Mouse (Mus musculus) C2C12 (cell line): ENCODE results near the gene Gdap1l1. TPM values are rescaled to one million over a fixed set of nuclear protein-coding genes. Genes with fewer than 3 reads are reported as not detected.
"Not testable (repeated sequence)": the region's sequence is repeated elsewhere in the genome, so short reads cannot be mapped to it uniquely, and the experiment has no call there.

Experiments used
- H3K27me3 ChIP-seq: one replicate; pipeline ENCODE4 v1.6.1; 2011; ENCODE audit not compliant: control insufficient read depth, insufficient read depth, insufficient read length
- H3K36me3 ChIP-seq: one replicate; pipeline ENCODE4 v1.6.1; 2011; ENCODE audit not compliant: control insufficient read depth, insufficient read depth
- H3K4me3 ChIP-seq: one replicate; pipeline ENCODE4 v1.5.1; 2011; ENCODE audit warnings: mild to moderate bottlenecking, control low read depth; ENCODE audit not compliant: poor library complexity, insufficient read depth, severe bottlenecking
- H3K79me2 ChIP-seq: one replicate; pipeline ENCODE4 v1.6.1; 2011; ENCODE audit not compliant: control insufficient read depth, insufficient read depth
- H3K79me3 ChIP-seq: one replicate; pipeline ENCODE4 v1.6.1; 2011; ENCODE audit warnings: low read depth, control low read depth
- H3ac ChIP-seq: one replicate; pipeline ENCODE3; 2011; ENCODE audit warnings: low read depth; ENCODE audit not compliant: control insufficient read depth, insufficient read length
- CEBPB ChIP-seq: IDR thresholded peaks from one replicate; pipeline ENCODE4 v1.6.1; 2011; ENCODE audit warnings: low read depth, mild to moderate bottlenecking, control low read depth, moderate library complexity
- CTCF ChIP-seq: IDR thresholded peaks from one replicate; pipeline ENCODE4 v1.5.1; 2011; ENCODE audit not compliant: control insufficient read depth, insufficient read depth, insufficient read length
- FOSL1 ChIP-seq: IDR thresholded peaks from one replicate; pipeline ENCODE4 v1.8.0; 2011; ENCODE audit warnings: mild to moderate bottlenecking, low read length; ENCODE audit not compliant: poor library complexity, insufficient read depth, severe bottlenecking
- MAX ChIP-seq: IDR thresholded peaks from one replicate; pipeline ENCODE4 v1.6.1; 2011; ENCODE audit warnings: mild to moderate bottlenecking, control low read depth
- MYOD1 ChIP-seq: IDR thresholded peaks from one replicate; pipeline ENCODE4 v1.6.1; 2011; ENCODE audit warnings: low read depth; ENCODE audit not compliant: control insufficient read depth, insufficient read length
- MYOG ChIP-seq: IDR thresholded peaks from one replicate; pipeline ENCODE4 v1.6.1; 2011; ENCODE audit not compliant: control insufficient read depth, insufficient read length; ENCODE audit errors: extremely low read depth
- USF1 ChIP-seq: IDR thresholded peaks from one replicate; pipeline ENCODE4 v1.6.1; 2011; ENCODE audit warnings: low read depth, mild to moderate bottlenecking, control low read depth, moderate library complexity
- polyA plus RNA-seq: library from polyadenylated mRNA; unstranded; fragments of >200 nt; fragmentation: generic; extraction: Trizol; gene quantifications from one replicate; pipeline ENCODE4 v1.2.1, GENCODE M21; 2012; ENCODE audit warnings: missing spikeins

Gdap1l1 gene
- polyA plus RNA-seq, 1 experiment, result 0.19 TPM

- Histone ChIP-seq H3K36me3 (no peaks in the 10 kb centered on the region), H3K4me3 (no peak overlapping the region), H3ac (no peak overlapping the region), H3K79me3 (no peaks in the 10 kb centered on the region), H3K79me2 (no peaks in the 10 kb centered on the region), H3K27me3 (peaks cover 40% of the 10 kb centered on the region)
- TF ChIP-seq CEBPB (no peak), USF1 (no peak), MYOG (no peak), MAX (no peak), CTCF (no peak), MYOD1 (no peak), FOSL1 (no peak)
Observed at GRCm38 (mm10) chr2:163458539-163459265, 20.4 kb downstream of the Gdap1l1 start.

GRCm38 (mm10) chr2:163459380-163459779 is 21.1 kb downstream of the Gdap1l1 start:
- Histone ChIP-seq H3K27me3 (peaks cover 36% of the 10 kb centered on the region), H3K79me2 (no peaks in the 10 kb centered on the region), H3K36me3 (no peaks in the 10 kb centered on the region), H3ac (no peak overlapping the region), H3K4me3 (no peak overlapping the region), H3K79me3 (no peaks in the 10 kb centered on the region)
- TF ChIP-seq CTCF, result no peak
- no peak for TF ChIP-seq MAX
- no peak for TF ChIP-seq FOSL1
- TF ChIP-seq MYOG, result no peak
- TF ChIP-seq CEBPB, result no peak
- no peak for TF ChIP-seq MYOD1
- TF ChIP-seq USF1, result no peak

GRCm38 (mm10) chr2:163460622-163461021 is 22.3 kb downstream of the Gdap1l1 start:
- Histone ChIP-seq H3K27me3 (peaks cover 23% of the 10 kb centered on the region), H3ac (no peak overlapping the region), H3K79me2 (no peaks in the 10 kb centered on the region), H3K36me3 (no peaks in the 10 kb centered on the region), H3K4me3 (no peak overlapping the region), H3K79me3 (no peaks in the 10 kb centered on the region)
- no peak for TF ChIP-seq CEBPB
- TF ChIP-seq MYOG, result no peak
- TF ChIP-seq MYOD1, result no peak
- TF ChIP-seq USF1, result no peak
- no peak for TF ChIP-seq CTCF
- TF ChIP-seq MAX, result no peak
- no peak for TF ChIP-seq FOSL1

GRCm38 (mm10) chr2:163461307-163461706 is 23.0 kb downstream of the Gdap1l1 start:
- H3K4me3 ChIP-seq, H3K79me3 ChIP-seq, H3K36me3 ChIP-seq, H3K79me2 ChIP-seq, H3ac ChIP-seq: not testable (repeated sequence)
- peaks cover 21% of the 10 kb centered on the region for H3K27me3 ChIP-seq

GRCm38 (mm10) chr2:163462386-163462785 is 24.1 kb downstream of the Gdap1l1 start:
- H3K27me3 ChIP-seq, result peaks cover 21% of the 10 kb centered on the region
- no peak for TF ChIP-seq CEBPB
- TF ChIP-seq MYOD1, result no peak
- no peak for TF ChIP-seq CTCF
- no peak for TF ChIP-seq MYOG
- no peak for TF ChIP-seq MAX
- TF ChIP-seq USF1, result no peak
- no peak for TF ChIP-seq FOSL1
- H3K79me2 ChIP-seq, result no peaks in the 10 kb centered on the region
- no peak overlapping the region for H3ac ChIP-seq
- no peak overlapping the region for H3K4me3 ChIP-seq
- H3K79me3 ChIP-seq, result no peaks in the 10 kb centered on the region
- H3K36me3 ChIP-seq, result no peaks in the 10 kb centered on the region

- Histone ChIP-seq H3K27me3 (peaks cover 18% of the 10 kb centered on the region), H3K79me2 (no peaks in the 10 kb centered on the region), H3ac (no peak overlapping the region), H3K79me3 (no peaks in the 10 kb centered on the region), H3K36me3 (peaks cover under 1% of the 10 kb centered on the region), H3K4me3 (no peak overlapping the region)
- TF ChIP-seq MYOD1 (no peak), CTCF (no peak), USF1 (no peak), CEBPB (no peak), MYOG (no peak), FOSL1 (no peak), MAX (no peak)
Observed at GRCm38 (mm10) chr2:163462801-163463200, 24.5 kb downstream of the Gdap1l1 start.
